Mouse (Mus musculus) embryo, embryonic 10.5 days (tissue): Measurements from ENCODE around the gene Tle2.
A peak's percentile ranks its signal among the peaks of the same experiment; 100 is the strongest.

Source experiments
- DNase-seq: peaks from one replicate; pipeline ENCODE4 v3.0.0-alpha.2; 2015; ENCODE audit warnings: low spot score

The Tle2 gene

GRCm38 (mm10) chr10:81574081-81575056 is at the start of gene Tle2:
Gene Tle2 (plus strand): TSS chr10:81574561.
- peak; percentile 45 for DNase-seq

DNA sequence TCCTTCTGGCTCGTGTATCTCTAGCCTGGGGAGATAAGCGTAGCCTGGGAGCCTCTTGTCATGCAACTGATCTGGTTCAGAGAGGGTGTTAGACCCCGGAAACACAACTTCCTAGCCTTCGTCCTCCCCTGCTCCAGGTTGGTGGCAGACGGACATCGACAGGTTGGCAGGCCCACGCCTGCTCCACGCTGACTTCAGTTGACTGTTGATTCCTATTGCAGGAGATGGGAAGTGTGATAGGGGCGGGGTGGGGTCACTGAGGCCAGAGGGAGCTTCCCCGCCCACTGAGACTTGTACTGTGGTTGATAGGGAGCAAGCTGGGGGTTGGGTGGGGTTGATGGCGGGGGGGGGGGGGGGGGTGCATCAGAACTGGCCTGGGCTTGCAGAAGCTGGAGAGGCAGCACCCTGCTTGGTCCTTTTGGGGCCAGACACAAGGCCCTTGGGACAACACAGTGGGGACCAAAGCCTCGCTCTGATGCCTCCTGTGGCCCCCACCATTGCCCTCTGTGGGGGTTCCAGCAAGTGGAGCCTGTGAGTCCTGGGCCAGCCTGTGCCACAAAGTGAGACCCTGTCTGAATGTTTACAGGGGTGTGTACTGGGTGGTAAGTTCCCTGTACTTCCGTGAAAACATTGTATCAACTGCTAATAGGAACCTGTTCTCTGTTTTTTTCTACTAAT is 49.2 kb upstream of the Tle2 start:
- DNase-seq: no peak

DNA sequence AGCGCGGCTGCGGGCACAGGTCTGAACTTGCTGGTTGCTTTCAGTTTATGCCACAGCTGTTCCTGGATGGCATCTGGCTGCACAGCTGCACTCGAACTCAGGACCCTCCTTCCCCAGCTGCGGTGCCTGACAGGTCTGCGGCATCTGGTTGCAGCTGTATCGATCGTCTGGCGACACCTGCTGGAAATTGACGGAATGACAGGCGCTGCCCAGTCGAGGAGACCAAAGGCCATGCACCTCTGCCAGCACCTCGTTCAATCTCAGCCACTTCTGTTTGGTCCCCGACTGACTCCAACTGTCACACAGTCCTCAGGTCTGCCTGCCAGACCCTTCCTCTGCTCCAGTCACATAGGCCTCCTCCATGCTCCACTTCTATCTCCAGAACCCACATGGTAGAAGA is 47.6 kb upstream of the Tle2 start:
- peak; percentile 83 for DNase-seq

GRCm38 (mm10) chr10:81534826-81535225 is 39.5 kb upstream of the Tle2 start:
- DNase-seq: no peak

- no peak for DNase-seq
Measured at GRCm38 (mm10) chr10:81536734-81537133, 37.6 kb upstream of the Tle2 start.

GRCm38 (mm10) chr10:81537429-81537828 is 36.9 kb upstream of the Tle2 start:
- no peak for DNase-seq

DNA sequence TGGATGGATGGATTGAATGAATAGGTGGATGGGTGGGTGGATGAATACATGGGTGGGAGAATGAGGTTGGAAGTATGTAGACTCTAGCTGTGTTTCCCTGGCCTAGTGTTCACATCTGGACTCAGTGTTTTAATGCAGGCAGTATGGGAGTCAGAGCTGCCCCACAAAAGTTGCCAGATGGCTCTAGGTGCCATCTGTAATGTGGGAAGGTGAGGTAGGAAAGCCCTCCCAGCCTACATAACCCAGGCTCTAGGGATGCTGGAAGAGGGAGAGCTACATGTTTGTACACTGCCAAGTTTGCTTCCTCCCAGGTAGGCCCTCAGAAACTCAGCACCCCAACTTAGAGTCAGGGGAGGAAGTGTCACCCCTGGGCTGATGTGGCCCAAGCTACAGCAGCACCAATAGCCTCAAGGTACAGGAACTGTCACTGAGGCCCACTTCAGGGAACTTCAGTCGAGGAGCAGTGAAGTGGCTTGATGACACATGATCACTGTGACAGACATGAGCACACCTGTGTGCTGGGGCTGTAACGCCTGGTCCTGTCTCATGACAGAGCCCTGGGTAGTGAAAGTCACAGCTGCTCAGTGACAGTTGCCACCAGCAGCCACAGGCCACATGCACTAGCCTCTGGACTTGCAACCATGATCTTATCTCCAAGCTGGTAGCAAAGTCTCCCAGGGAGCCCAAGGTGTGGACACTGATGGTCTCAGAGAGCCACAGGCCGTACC is 35.9 kb upstream of the Tle2 start:
- no peak for DNase-seq

DNA sequence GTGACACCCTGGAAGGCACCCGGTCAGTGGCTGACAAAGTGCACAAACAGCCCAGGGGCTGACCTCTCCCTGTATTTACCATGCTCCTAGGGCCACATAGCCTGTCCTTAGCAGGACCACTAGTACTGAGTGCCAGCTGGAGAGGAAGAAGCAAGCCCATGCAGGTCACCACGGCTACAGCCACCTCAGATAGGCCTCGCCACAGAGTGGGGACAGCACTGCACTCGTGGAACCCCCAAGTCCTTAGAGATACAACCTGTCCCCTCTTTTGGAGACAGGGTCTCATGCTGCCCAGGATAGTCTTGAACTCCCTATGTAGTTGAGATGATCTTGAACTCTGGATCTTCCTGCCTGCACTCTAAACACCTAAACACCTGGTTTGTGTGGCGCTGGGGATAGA is 33.0 kb upstream of the Tle2 start:
- DNase-seq: no peak

- no peak for DNase-seq
Measured at GRCm38 (mm10) chr10:81541803-81542202, 32.6 kb upstream of the Tle2 start.

GRCm38 (mm10) chr10:81542727-81543460 is 31.5 kb upstream of the Tle2 start:
- no peak for DNase-seq

DNA sequence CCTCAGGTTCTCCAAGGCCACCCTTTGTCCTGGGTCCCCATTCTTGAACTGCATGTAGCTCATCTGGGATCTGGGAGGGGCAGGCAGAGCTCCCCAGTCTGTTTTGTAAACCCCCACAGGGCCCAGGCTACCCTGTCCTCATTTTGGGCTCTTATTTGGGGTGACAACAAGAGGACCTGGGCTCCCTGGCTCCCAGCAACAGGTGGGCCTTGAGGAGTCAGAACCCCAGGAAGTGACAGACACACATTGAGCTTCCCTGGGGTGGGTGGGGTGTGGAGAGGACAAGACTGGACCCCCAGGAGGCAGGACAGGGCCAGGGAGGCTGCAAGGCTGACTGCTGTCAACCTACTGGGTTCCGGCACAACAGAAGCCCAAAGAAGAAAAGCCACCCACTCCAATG is 30.7 kb upstream of the Tle2 start:
- no peak for DNase-seq

DNA sequence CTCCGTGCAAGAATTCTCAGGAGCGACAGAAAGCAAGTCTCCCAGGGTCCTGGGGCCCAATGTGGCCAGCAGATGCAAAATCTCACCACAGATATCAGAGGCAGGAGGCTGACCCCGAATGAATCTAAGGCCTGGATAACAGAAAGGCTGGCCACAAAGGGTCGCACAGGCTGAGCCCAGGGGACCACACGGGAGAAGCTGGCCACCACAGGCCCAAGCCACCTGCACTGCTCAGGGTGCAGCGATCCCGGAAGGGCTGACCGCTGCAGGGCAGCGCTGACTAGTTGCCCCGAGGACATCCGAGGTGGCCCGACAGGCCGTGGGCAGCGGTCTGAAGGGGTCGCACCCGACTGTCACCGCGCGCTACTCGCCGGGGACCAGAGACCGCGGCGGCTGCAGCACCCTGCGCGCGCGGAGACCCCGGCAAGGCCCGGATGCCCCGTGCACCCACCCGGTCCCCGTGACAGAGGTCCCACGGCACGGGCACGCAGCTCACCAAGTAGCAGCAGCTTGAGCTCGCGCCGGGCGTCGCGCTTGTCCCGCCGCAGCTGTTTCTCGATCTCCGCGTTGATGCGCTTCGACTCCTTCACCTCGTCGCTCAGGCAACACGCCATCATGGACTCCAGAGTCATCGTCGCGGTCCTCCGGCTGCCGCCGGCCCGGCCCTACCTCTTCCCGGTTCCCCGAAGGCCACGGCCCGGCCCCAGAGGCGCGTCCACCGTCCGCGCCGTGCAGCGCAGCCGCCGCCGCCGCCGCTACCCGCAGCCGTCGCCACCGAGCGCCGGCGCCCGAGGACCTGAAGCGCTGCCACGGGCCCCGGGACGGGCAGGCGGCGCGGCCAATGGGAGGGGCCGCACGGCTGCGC is 29.8 kb upstream of the Tle2 start:
- no peak for DNase-seq

GRCm38 (mm10) chr10:81545161-81545747 is 29.1 kb upstream of the Tle2 start, which contains the start of gene Gna11:
Gene Gna11 (minus strand): TSS chr10:81545190.
- peak; percentile 98 for DNase-seq

DNA sequence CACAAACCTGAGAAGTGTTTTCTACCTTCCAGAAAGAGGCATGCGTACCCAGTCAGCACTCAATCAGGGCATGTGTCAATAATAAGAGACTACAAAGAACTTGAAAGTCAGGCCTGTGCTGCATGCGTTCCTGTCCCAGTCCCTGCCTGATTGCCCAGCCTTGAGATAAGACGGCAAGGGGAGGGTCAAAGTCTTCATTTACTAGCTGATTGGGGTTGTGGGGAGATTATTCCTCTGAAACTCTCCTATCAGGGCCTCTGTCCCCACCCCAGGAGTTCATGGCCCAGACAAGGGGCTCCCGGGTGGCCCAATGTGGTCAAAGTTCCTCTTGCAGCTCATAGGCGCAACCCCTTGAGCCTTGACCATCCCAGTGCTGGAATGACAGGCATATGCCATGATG is 28.0 kb upstream of the Tle2 start:
- no peak for DNase-seq

DNA sequence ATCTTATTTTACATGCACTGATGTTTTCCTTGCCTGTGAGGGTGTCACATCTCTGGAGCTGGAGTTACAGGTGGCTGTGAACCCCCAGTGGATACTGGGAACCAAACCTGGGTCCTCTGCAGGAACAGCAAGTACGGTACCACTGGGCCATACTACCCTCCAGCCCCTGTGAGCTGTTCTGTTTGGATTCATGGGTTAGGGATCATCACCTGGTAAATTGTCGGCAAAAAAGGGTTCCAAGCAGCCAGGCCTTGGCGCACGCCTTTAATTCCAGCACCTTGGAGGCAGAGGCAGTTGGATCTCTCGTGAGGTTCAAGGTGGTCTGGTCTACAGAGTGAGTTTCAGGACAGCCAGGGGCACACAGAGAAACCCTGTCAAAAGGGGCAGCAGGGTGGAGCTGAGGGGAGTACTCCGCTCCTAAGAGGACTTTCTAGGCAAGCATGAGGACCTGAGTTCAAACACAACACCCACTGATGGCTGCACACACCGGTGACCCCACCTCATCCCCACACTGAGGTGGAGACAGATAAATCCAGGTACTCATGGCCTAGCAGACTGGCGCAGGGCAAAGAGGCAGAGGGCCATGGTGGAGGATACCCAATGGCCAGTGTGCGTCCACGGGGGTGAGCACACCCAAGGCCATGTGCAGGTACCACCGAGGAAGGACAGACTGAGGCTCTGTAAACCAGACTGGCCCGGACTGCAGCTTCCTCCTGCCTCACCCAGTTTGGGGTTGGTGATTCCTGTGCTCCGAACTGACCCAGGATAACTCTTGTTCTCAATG is 27.4 kb upstream of the Tle2 start:
- DNase-seq: no peak

DNA sequence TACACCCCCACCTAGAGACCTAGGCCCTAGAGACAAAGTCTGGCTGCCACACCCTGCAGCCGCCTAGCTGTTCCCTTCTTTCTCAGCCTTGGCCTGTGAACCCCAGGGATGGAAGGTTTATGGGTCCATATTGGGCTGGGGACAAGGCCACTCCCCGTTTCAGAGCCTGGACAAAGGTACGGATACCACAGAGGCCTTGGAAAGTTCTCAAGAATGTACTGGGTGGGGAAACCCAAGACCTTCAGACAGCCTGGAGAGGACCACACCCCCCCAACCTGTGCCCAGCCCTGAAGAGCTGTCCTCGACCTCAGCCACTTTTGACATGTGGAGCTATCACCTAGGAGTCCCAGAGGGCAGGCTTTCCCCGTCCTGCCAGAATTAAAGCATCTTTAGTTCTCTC is 25.4 kb upstream of the Tle2 start:
- DNase-seq: no peak

GRCm38 (mm10) chr10:81550257-81550656 is 24.1 kb upstream of the Tle2 start:
- DNase-seq: peak; percentile 83

GRCm38 (mm10) chr10:81551597-81552102 is 22.7 kb upstream of the Tle2 start:
- DNase-seq: peak; percentile 78

DNA sequence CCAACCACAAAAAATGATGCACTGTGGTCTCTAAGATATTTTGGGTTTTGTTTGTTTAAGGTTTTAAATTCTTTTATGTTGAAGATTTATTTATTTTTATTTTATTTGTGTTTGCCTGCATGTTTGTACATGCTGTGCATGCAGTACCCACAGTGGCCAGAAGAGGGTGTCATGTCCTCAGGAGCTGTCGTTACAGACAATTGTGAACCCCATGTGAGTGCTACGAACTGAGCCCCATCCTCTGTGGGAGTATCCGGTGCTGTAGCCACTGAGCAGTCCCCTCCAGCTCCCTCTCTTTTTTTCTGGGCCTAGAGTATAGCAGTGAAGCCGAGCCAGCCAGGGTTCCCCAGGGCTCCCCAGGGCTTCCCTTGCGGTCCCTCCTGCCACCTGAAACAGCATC is 21.1 kb upstream of the Tle2 start:
- no peak for DNase-seq
